Mouse (Mus musculus): Measurements from ENCODE around the gene G430095P16Rik.

- peak; percentile 95 for TF ChIP-seq CTCF (IDR thresholded peaks at IDR 0.05; ENCODE audit: low read depth)
- TF ChIP-seq EP300 (IDR thresholded peaks at IDR 0.05; ENCODE audit: low read depth) = no peak
These were observed 18.5 kb upstream of the G430095P16Rik start for GRCm38 (mm10) chr8:84704356-84704755.

All from liver, postnatal 0 days (tissue).